11 mouse cellular contexts compared by ENCODE assay signal in genomic region chr19:32182471-32182870, GRCm38 (mm10).
DNase-seq lines count a peak whose midpoint lies in the region; ATAC-seq and TF ChIP-seq lines count a peak whose summit lies in the region.
"Had no signal": no experiment of that assay in that cellular context is flagged by ENCODE, and none has a peak within 500 bp of the region (broad histone marks: within the 10 kb centered on the region; RNA-seq: fewer than 3 reads in every experiment).

No protein-coding gene starts in this region.

- no peaks in the 10 kb centered on the region for H3K9me3 ChIP-seq in embryonic facial prominence, embryonic 15.5 days (replicated peaks)
- H3K9me3 ChIP-seq in liver, postnatal 0 days (ENCODE audit: low read length): no peaks in the 10 kb centered on the region

- TF ChIP-seq POLR2A in heart, adult 2 months (IDR thresholded peaks at IDR 0.05; ENCODE audit: insufficient read depth, low read depth, low read length): no peak

- peaks cover 4% of the 10 kb centered on the region for H3K79me2 ChIP-seq in heart, adult 2 months (replicated peaks; ENCODE audit: control insufficient read depth, insufficient read depth, low read length)

- DNase-seq in heart, adult 2 months: no peak
- no peak for DNase-seq in heart, postnatal 36 days
- DNase-seq in left cerebral cortex, adult 2 months (ENCODE audit: extremely low spot score in 1 of 2, low spot score in 2 of 2): no peak
- no peak for DNase-seq in left cerebral cortex, postnatal 10 days (ENCODE audit: extremely low spot score in 1 of 2, low spot score in 2 of 2)
- DNase-seq in liver, postnatal 0 days: no peak
- no peak for DNase-seq in ovary, postnatal 10 days (ENCODE audit: low spot score)
- no peak for DNase-seq in thymus, postnatal 25 days
- DNase-seq: cerebellum, postnatal 36 days; left cerebral cortex, postnatal 4 days had no signal

- H3K27me3 ChIP-seq in heart, adult 2 months (ENCODE audit: control insufficient read depth, insufficient read depth, low read length): no peaks in the 10 kb centered on the region
- no peaks in the 10 kb centered on the region for H3K27me3 ChIP-seq in embryonic facial prominence, embryonic 15.5 days
- H3K27me3 ChIP-seq in liver, postnatal 0 days (ENCODE audit: insufficient read depth, low read length): no peaks in the 10 kb centered on the region

- TF ChIP-seq EP300 in heart, adult 2 months (IDR thresholded peaks at IDR 0.05; ENCODE audit: insufficient read depth, low read depth, low read length): no peak
- TF ChIP-seq EP300 in liver, postnatal 0 days (IDR thresholded peaks at IDR 0.05; ENCODE audit: low read depth): no peak

- peaks cover 42% of the 10 kb centered on the region for H3K4me1 ChIP-seq in heart, adult 2 months (ENCODE audit: control insufficient read depth, insufficient read depth, low read length)
- peaks cover 13% of the 10 kb centered on the region; the same call in 1 of the 2 replicates for H3K4me1 ChIP-seq in embryonic facial prominence, embryonic 15.5 days
- H3K4me1 ChIP-seq in liver, postnatal 0 days (ENCODE audit: insufficient read depth): peaks cover 74% of the 10 kb centered on the region

- 63% methylated on average over 5 of the region's 5 CpGs for WGBS in heart, adult 2 months
- 84% methylated on average over 5 of the region's 5 CpGs for WGBS in embryonic facial prominence, embryonic 15.5 days
- WGBS in liver, postnatal 0 days (ENCODE audit: insufficient replicate concordance): 74% methylated on average over 5 of the region's 5 CpGs

- H3K27ac ChIP-seq in heart, adult 2 months: peak overlapping the region; percentile 98
- peak overlapping the region; percentile 72 for H3K27ac ChIP-seq in left cerebral cortex, adult 2 months
- 0 out of 2 replicates have a peak overlapping the region, but pooled peaks have one; percentile 2 for H3K27ac ChIP-seq in embryonic facial prominence, embryonic 15.5 days (replicated peaks)
- H3K27ac ChIP-seq in liver, postnatal 0 days (ENCODE audit: low read depth): peak overlapping the region; percentile 94

- H3K4me2 ChIP-seq in embryonic facial prominence, embryonic 15.5 days (replicated peaks): no peak overlapping the region
- no peak overlapping the region for H3K4me2 ChIP-seq in liver, postnatal 0 days (ENCODE audit: low read depth, low read length)
- H3K4me2 ChIP-seq: hindbrain, embryonic 14.5 days had no signal

- no peak for ATAC-seq in embryonic facial prominence, embryonic 15.5 days (ENCODE audit: insufficient number of reproducible peaks, low FRiP score, low TSS enrichment, low read depth)
- ATAC-seq in liver, postnatal 0 days: no peak

- no peak for TF ChIP-seq CTCF in heart, adult 2 months (IDR thresholded peaks at IDR 0.05)
- TF ChIP-seq CTCF in left cerebral cortex, adult 2 months (IDR thresholded peaks at IDR 0.05): no peak
- no peak for TF ChIP-seq CTCF in liver, postnatal 0 days (IDR thresholded peaks at IDR 0.05; ENCODE audit: low read depth)

- no peak overlapping the region for H3K9ac ChIP-seq in heart, adult 2 months (ENCODE audit: low read depth, low read length)
- H3K9ac ChIP-seq in embryonic facial prominence, embryonic 15.5 days: no peak overlapping the region
- H3K9ac ChIP-seq in liver, postnatal 0 days (replicated peaks): no peak overlapping the region
- H3K9ac ChIP-seq: hindbrain, embryonic 14.5 days had no signal

- intact Hi-C loops in heart, adult 2 months (cut with DNase I): loop anchor here (1.0 to 5.0 kb wide), 2 partner anchors 122 to 205 kb away; partner anchors contain the start of gene Sgms1
- intact Hi-C loops in heart, postnatal 36 days (cut with DNase I): loop anchor here (2.0 kb wide), 1 partner anchor 122 kb away; no protein-coding TSS in a partner anchor
- intact Hi-C loops in left cerebral cortex, adult 2 months (cut with DNase I): no loop called here
- intact Hi-C loops in left cerebral cortex, postnatal 10 days (cut with DNase I): no loop called here

- H3K36me3 ChIP-seq in heart, adult 2 months (ENCODE audit: control insufficient read depth, insufficient read depth, low read length): peaks cover 49% of the 10 kb centered on the region
- H3K36me3 ChIP-seq in embryonic facial prominence, embryonic 15.5 days: 0 out of 2 replicates have a peak, but pooled peaks cover 4% of the 10 kb centered on the region
- 0 out of 2 replicates have a peak, but pooled peaks cover 4% of the 10 kb centered on the region for H3K36me3 ChIP-seq in liver, postnatal 0 days (replicated peaks; ENCODE audit: insufficient read depth, low read length)

- H3K4me3 ChIP-seq in heart, adult 2 months: no peak overlapping the region
- H3K4me3 ChIP-seq in left cerebral cortex, adult 2 months: no peak overlapping the region
- no peak overlapping the region for H3K4me3 ChIP-seq in embryonic facial prominence, embryonic 15.5 days (replicated peaks)
- H3K4me3 ChIP-seq in liver, postnatal 0 days (ENCODE audit: low read depth, low read length): no peak overlapping the region

Comparison
In these comparisons a context has a peak if more than half of its experiments do, and no peak if none do; other contexts are left out.
1. H3K27ac ChIP-seq: peak in every context shown above with its lines; median percentile 98 in heart, adult 2 months; 94 in liver, postnatal 0 days; 72 in left cerebral cortex, adult 2 months; 2 in embryonic facial prominence, embryonic 15.5 days.
2. intact Hi-C loops: an anchor here in heart, adult 2 months (1.0 to 5.0 kb wide) and heart, postnatal 36 days (2.0 kb wide); none called in left cerebral cortex, adult 2 months and left cerebral cortex, postnatal 10 days.